Mouse (Mus musculus): ENCODE measurements around the gene Aste1. TPM values are rescaled to one million over a fixed set of nuclear protein-coding genes. Genes with fewer than 3 reads are reported as not detected.

Gene Aste1
- 7.8 and 9.1 TPM in 2 replicates for polyA plus RNA-seq (2016; fragmentation: Nextera tagmentation; extraction: Ambion mirVana)

DNA sequence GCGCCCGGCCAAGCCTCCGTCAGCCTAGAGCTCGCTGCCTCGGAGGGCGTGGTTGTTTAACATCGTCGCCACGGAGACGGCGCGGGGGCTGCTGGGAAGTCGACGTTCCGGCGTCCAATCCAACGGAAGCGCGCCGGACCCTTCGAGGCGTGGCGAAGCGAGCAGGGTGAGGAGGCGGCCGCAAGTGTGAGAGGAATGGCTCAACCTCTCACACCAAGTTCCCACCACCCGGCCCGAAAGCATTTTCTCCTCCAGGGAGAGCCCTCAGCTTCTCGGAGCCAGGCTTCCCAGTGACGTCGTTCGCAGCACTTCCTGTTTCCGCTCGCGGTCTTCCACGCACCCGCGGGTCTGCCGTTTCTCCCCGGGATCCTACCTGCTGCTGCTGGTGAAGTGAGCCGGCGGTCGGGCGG is at the start of gene Aste1, which contains the start of gene Nek11:
Gene Aste1, plus strand, starts transcription at position 175 of the 410 bp plus-strand sequence.
Gene Nek11, minus strand, starts transcription at position 307 of the 410 bp plus-strand sequence.
- WGBS (ENCODE audit: insufficient replicate concordance) = under 1% methylated on average over 44 of the region's 44 CpGs
- H3K9me3 ChIP-seq (replicated peaks) = no peaks in the 10 kb centered on the region
- peaks cover 38% of the 10 kb centered on the region for H3K4me1 ChIP-seq
- H3K4me3 ChIP-seq = peak within 1 kb of the TSS; percentile 76
- H3K9ac ChIP-seq = peak within 1 kb of the TSS; percentile 80
- H3K27ac ChIP-seq = peak within 1 kb of the TSS; percentile 96
- H3K36me3 ChIP-seq = peaks cover 21% of the 10 kb centered on the region
- H3K27me3 ChIP-seq (replicated peaks) = no peaks in the 10 kb centered on the region
- peak within 1 kb of the TSS; percentile 78 for H3K4me2 ChIP-seq
- ATAC-seq = peak; percentile 99

DNA sequence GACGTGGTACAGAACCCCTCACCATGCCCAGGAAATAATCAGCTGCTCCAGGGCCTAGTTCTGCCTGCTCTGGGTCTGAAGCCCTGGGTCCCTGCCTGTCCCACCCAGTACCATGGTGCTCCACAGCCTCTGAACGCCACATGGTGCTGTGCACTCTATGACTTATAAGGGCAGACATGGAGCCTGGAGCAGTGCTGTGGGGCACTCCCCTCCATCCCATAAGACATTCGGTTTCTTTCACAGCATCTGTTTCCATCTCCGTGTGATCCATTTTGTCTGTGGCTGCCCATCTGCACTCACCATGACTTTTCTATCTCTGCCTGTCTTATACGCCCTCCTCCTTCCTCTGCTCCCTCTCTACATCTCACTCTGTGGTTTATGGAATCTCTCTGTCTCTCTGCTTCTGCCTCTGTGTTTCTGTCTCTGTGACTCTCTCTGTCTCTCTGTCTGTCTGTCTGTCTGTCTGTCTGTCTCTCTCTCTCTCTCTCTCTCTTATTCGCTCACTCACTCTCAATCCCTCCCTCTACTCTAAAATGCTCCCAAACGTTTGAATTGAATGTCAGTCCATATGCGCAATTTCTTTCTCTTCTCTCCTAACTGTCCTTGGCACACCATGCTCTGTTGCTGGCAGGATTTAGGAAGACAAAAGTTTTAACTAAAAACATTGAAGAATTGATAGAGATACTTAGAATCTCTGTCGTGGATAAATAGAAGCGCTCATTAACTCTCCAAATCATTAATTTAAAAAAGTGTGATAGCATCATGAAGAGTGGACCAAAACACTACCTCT is 46.8 kb upstream of the Aste1 start:
- Histone ChIP-seq H3K4me2 (no peak overlapping the region), H3K27ac (no peak overlapping the region), H3K4me3 (no peak overlapping the region), H3K36me3 (no peaks in the 10 kb centered on the region), H3K9ac (no peak overlapping the region), H3K27me3 (replicated peaks) (no peaks in the 10 kb centered on the region), H3K4me1 (no peaks in the 10 kb centered on the region), H3K9me3 (replicated peaks) (peaks cover 5% of the 10 kb centered on the region; the same call in 1 of the 2 replicates)
- ATAC-seq = no peak
- WGBS (ENCODE audit: insufficient replicate concordance) = 62% methylated on average over 10 of the region's 10 CpGs

DNA sequence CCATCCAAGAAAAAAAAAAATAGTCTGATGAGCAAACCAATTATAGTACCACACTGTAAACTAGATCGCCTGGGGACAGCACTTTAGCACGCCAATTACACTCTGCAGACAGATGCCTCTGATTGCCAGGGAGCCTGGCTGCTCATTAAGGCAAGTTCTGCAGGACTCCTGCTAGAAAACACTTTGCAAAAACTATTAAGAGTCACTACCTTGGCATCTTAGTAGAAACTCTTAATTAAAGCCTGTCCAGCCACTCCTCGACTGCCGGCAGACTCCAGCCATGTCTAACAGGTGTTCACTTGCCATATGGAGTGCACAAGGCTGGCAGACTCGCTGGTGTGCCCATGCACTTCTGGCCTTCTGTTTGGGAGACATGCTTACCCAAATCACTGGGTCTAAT is 46.2 kb upstream of the Aste1 start:
- 63% methylated on average over 5 of the region's 5 CpGs for WGBS (ENCODE audit: insufficient replicate concordance)
- Histone ChIP-seq H3K4me1 (no peaks in the 10 kb centered on the region), H3K27me3 (replicated peaks) (no peaks in the 10 kb centered on the region), H3K9me3 (replicated peaks) (no peaks in the 10 kb centered on the region), H3K9ac (no peak overlapping the region), H3K27ac (no peak overlapping the region), H3K4me2 (no peak overlapping the region), H3K4me3 (no peak overlapping the region), H3K36me3 (no peaks in the 10 kb centered on the region)
- ATAC-seq = no peak

DNA sequence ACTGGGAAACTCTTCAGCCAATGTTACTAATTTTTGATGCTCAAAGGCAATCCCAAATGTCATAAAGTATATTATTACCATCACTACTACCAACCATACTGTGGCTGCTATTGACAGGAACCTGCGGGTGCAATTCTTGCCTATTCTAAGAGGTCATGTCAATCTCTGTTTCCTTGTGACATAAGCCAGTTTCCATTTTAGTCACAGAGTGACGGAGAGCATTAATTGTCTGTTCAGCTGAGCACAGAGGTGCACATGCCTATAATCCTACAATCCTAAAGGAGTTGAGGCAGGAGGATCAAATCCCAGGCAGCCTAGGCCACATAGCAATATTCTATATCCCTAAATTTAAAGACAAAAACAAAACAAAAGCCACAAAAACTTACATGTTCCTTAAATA is 33.0 kb upstream of the Aste1 start:
- H3K4me2 ChIP-seq = no peak overlapping the region
- WGBS (ENCODE audit: insufficient replicate concordance) = 70% methylated on average over 2 of the region's 2 CpGs
- no peak overlapping the region for H3K9ac ChIP-seq
- no peak overlapping the region for H3K4me3 ChIP-seq
- no peaks in the 10 kb centered on the region for H3K4me1 ChIP-seq
- H3K27me3 ChIP-seq (replicated peaks) = no peaks in the 10 kb centered on the region
- H3K9me3 ChIP-seq (replicated peaks) = no peaks in the 10 kb centered on the region
- no peak overlapping the region for H3K27ac ChIP-seq
- no peak for ATAC-seq
- no peaks in the 10 kb centered on the region for H3K36me3 ChIP-seq

DNA sequence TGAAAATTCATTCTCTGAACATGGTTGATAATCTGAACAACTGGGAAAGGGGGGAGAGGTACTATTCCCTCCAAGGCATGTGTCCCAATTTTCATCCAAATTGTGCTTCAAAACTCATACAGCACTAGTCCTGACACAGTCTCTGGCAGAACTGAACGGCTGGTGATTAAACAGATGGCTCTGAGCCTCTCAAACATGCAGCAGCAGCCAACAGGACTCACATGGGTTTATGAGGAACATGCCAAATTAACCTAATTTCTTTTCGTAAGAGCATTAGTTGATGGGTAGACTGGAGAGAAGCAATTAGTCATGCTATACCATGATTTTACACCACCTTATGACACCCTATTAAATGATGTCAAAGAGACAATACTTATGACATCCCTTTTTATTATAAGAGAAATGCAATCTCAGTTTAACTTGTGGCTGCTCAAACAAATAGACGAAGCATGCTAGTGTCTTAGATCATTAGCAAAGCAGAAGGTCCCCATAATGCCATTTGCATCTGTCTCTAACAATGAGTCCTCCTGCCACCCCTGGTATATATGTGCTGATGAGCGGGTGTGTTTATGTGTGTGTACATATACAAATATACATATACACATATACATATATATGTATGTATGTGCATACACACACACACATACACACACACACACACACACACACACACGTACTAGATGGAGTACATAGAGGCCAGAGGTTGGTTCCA is 31.5 kb upstream of the Aste1 start:
- no peaks in the 10 kb centered on the region for H3K27me3 ChIP-seq (replicated peaks)
- WGBS (ENCODE audit: insufficient replicate concordance) = 56% methylated on average over 5 of the region's 5 CpGs
- H3K4me3 ChIP-seq = no peak overlapping the region
- no peaks in the 10 kb centered on the region for H3K9me3 ChIP-seq (replicated peaks)
- H3K36me3 ChIP-seq = no peaks in the 10 kb centered on the region
- H3K9ac ChIP-seq = no peak overlapping the region
- H3K27ac ChIP-seq = no peak overlapping the region
- H3K4me2 ChIP-seq = no peak overlapping the region
- ATAC-seq = no peak
- H3K4me1 ChIP-seq = no peaks in the 10 kb centered on the region

DNA sequence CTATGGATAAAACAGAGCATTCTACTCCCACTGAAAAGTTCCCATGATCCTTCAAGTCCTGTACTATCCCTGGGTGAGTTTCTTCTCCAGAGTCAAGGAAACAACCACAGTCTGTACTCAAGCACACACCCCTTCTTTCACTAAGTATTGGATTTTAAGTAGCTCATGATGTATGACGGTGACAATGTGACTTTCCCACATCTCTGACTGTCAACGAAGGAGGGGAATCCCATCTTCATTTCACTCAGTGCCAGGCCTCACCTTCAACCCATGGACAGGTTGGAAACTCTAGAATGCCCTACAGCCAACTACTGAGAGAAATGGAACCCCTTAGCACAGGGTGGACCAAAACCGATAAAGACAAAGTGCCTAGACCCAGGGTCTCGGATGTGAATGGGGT is 29.0 kb upstream of the Aste1 start:
- WGBS (ENCODE audit: insufficient replicate concordance) = 71% methylated on average over 4 of the region's 4 CpGs

DNA sequence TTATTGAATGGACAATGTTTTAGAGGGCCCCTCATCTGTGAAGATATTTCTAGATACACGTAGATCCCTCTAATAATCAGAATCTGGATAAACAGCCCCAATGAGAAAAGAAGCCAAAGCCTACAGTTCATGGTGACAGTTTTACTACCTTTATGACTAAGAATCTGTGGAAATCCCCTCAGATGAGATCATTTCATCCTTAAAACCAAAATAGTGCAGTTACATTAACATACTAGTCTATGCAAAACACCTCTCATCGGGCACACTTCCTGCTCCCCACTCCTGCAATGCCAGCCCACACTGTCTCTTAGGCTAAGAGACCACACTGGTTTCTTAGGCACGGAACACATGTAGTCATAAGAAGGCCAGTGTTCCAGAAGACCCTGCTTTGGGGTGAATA is 26.6 kb upstream of the Aste1 start:
- Histone ChIP-seq H3K9me3 (replicated peaks) (no peaks in the 10 kb centered on the region), H3K36me3 (no peaks in the 10 kb centered on the region), H3K4me1 (no peaks in the 10 kb centered on the region), H3K27ac (no peak overlapping the region), H3K9ac (no peak overlapping the region), H3K27me3 (replicated peaks) (no peaks in the 10 kb centered on the region), H3K4me3 (no peak overlapping the region), H3K4me2 (no peak overlapping the region)
- ATAC-seq = no peak
- 71% methylated on average over 3 of the region's 3 CpGs for WGBS (ENCODE audit: insufficient replicate concordance)

More for the DNA sequence above, 29.0 kb upstream of the Aste1 start:
- H3K27ac ChIP-seq = no peak overlapping the region
- no peaks in the 10 kb centered on the region for H3K9me3 ChIP-seq (replicated peaks)
- no peak overlapping the region for H3K4me2 ChIP-seq
- no peak overlapping the region for H3K9ac ChIP-seq
- no peaks in the 10 kb centered on the region for H3K27me3 ChIP-seq (replicated peaks)
- H3K4me3 ChIP-seq = no peak overlapping the region
- H3K36me3 ChIP-seq = no peaks in the 10 kb centered on the region
- ATAC-seq = no peak
- no peaks in the 10 kb centered on the region for H3K4me1 ChIP-seq

DNA sequence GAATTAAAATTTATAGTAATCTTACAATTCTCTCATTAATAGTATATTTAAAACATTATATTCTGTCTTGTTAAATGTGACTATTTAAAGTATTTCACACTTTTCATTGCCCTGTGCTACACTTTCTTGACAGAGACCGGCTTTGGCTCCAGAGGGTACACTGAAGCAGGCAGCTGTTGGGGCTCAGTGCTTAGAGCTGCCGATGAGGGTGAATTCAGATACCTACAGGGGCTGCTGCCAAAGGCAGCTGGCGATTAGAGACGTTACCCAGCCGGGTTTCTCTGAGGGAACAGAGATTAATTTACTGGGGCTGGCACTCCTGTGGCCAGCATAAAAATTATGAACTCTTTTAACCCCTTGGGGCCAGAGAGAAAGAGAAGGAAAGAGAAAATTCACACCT is 20.8 kb upstream of the Aste1 start:
- 48% methylated on average over 5 of the region's 5 CpGs for WGBS (ENCODE audit: insufficient replicate concordance)
- no peak overlapping the region for H3K4me2 ChIP-seq
- no peaks in the 10 kb centered on the region for H3K4me1 ChIP-seq
- no peaks in the 10 kb centered on the region for H3K27me3 ChIP-seq (replicated peaks)
- no peak overlapping the region for H3K27ac ChIP-seq
- H3K9ac ChIP-seq = no peak overlapping the region
- H3K36me3 ChIP-seq = no peaks in the 10 kb centered on the region
- H3K9me3 ChIP-seq (replicated peaks) = no peaks in the 10 kb centered on the region
- no peak for ATAC-seq
- H3K4me3 ChIP-seq = no peak overlapping the region

DNA sequence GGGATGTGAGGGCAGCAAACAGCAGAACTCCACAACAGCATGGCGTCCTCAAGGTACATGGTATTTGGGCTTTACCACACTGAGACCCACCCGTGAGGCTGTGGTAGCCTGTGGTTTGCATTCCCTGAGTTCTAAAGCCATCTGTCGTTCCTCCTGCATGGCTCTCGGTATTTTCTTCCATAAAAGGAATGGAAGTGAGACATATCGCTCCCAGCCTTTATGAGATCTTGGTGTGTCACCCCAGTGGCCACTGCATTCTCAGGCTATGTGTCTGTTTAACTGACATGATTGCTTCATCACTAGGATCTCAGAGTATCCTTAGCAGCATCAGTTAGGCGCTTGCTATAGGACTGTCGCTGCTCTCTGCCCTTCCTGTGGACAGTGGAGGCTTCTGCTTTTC is 18.8 kb upstream of the Aste1 start:
- Histone ChIP-seq H3K36me3 (no peaks in the 10 kb centered on the region), H3K4me1 (no peaks in the 10 kb centered on the region), H3K9ac (no peak overlapping the region), H3K4me2 (no peak overlapping the region), H3K4me3 (no peak overlapping the region), H3K9me3 (replicated peaks) (no peaks in the 10 kb centered on the region), H3K27me3 (replicated peaks) (no peaks in the 10 kb centered on the region), H3K27ac (no peak overlapping the region)
- ATAC-seq = no peak
- 57% methylated on average over 7 of the region's 7 CpGs for WGBS (ENCODE audit: insufficient replicate concordance)

DNA sequence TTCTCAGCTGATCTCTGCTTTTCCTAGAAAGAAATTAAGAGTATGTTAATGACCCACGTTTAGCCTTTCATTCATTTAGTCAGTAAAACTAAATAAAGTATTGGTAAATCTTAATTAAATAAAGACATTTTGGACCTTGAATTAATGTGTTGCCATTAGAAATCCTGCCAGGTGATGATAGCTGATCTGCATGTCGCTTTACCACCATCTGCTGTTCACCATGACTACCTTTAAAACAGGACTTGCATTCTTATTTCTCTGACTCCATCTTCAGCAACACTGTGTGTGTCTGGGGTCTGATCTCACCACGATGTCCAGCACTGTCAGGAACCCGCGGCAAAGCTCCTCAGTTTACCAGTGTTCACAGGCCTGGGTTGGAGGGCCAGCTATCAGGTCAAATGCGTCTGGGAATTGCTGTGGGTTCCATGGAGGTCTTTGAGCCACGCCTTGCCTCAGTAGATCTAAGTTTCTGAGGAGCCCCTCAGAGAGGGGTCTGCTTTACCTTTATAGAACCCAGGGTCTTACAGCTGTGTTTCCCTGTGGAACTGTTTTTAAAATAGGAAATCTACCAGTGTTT is 18.1 kb upstream of the Aste1 start:
- Histone ChIP-seq H3K4me1 (no peaks in the 10 kb centered on the region), H3K36me3 (no peaks in the 10 kb centered on the region), H3K27ac (no peak overlapping the region), H3K4me3 (no peak overlapping the region), H3K9me3 (replicated peaks) (no peaks in the 10 kb centered on the region), H3K27me3 (replicated peaks) (no peaks in the 10 kb centered on the region), H3K4me2 (no peak overlapping the region), H3K9ac (no peak overlapping the region)
- WGBS (ENCODE audit: insufficient replicate concordance) = 51% methylated on average over 7 of the region's 7 CpGs
- ATAC-seq = no peak

DNA sequence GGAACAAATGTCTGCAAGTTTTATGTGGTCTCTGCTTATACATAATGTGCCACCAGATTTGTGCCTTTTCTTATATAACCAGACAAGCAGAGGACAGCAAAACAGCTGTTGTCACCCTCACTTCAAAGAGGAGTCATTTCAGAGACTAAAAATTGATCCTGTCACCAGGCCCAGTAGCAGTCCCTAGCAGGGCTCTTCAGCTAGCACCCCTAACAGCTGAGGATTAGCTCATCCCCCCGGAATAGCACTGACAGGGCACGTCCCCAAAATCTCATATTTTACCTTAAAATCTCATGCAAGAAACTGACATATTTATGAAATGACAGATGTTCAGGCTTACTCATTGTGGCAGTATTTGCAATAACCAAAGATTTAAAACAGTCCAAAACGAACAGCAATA is 17.6 kb upstream of the Aste1 start:
- H3K9me3 ChIP-seq (replicated peaks) = no peaks in the 10 kb centered on the region
- WGBS (ENCODE audit: insufficient replicate concordance) = 55% methylated on average over 3 of the region's 3 CpGs
- H3K4me1 ChIP-seq = no peaks in the 10 kb centered on the region
- H3K27ac ChIP-seq = no peak overlapping the region
- no peak overlapping the region for H3K4me3 ChIP-seq
- no peaks in the 10 kb centered on the region for H3K36me3 ChIP-seq
- ATAC-seq = no peak
- no peak overlapping the region for H3K9ac ChIP-seq
- H3K4me2 ChIP-seq = no peak overlapping the region
- H3K27me3 ChIP-seq (replicated peaks) = no peaks in the 10 kb centered on the region

DNA sequence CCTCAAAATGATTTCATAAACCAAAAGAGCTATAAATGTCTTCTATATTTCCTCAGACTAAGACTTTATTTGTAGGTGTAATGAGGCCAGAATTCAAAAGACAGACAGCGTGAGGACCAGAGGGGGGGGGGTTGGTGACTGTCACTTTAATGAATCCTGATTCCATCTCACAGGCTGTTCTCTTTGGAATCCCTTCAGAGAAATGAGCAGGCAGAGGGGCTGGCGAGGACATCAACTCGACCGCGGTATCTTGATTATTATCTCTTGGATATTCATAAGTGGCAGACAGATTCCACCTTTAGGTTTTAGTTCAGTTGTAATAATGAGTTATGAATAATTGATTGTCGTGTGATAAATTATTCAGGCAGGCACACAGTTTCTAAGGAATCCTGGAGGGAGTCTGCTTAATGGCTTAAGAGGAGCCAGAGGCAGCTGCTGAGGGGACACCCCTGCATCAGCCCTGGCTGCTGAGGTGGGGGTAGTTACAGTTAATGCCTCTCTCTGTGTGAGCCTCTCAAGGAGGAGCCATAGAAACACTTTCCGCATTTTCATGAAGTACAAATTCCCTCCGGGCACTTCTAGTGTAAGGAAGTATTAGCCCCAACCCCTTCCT is 15.6 kb upstream of the Aste1 start:
- no peaks in the 10 kb centered on the region for H3K9me3 ChIP-seq (replicated peaks)
- H3K27ac ChIP-seq = no peak overlapping the region
- no peak overlapping the region for H3K9ac ChIP-seq
- H3K4me1 ChIP-seq = no peaks in the 10 kb centered on the region
- no peak for ATAC-seq
- H3K36me3 ChIP-seq = no peaks in the 10 kb centered on the region
- H3K4me3 ChIP-seq = no peak overlapping the region
- H3K4me2 ChIP-seq = no peak overlapping the region
- H3K27me3 ChIP-seq (replicated peaks) = no peaks in the 10 kb centered on the region
- 72% methylated on average over 8 of the region's 8 CpGs for WGBS (ENCODE audit: insufficient replicate concordance)

Measured in liver, embryonic 12.5 days (tissue).